Mouse (Mus musculus) splenic B cell, adult 2 months (primary cell): ENCODE measurements around the gene Ctsll3.

ENCODE experiments used
- DNase-seq: peaks from one replicate; pipeline ENCODE4 v3.0.0-alpha.2; 2011; ENCODE audit warnings: low read depth, low spot score
- H3K27me3 ChIP-seq: 2 replicates; pipeline ENCODE4 v1.6.1; 2012; ENCODE audit warnings: mild to moderate bottlenecking, low read length, moderate library complexity, mixed read lengths; ENCODE audit not compliant: control insufficient read depth, poor library complexity, insufficient read depth, severe bottlenecking
- H3K36me3 ChIP-seq: 2 replicates; pipeline ENCODE4 v1.6.1; 2012; ENCODE audit warnings: mild to moderate bottlenecking, low read length, moderate library complexity, mixed read lengths; ENCODE audit not compliant: control insufficient read depth, poor library complexity, insufficient read depth, severe bottlenecking

Gene Ctsll3

DNA sequence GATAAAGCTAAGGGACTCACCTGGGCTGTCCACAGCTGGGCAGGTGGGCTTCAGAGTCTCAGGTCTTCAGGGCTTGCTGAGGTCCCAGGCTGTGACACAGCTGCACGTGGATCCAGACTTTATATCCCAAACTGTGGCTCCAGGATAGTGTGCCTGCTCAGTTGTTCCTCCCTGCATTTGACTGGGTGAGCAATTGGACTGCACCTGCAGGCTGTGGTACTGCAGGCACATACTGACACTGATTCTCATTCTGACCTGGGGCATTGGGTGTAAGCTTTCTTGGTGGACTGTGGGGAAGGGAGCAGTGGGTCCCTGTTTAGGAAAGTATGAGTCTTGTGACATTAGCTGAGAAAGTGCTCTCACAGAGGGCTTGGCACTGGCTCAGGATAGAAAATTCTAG, at the start of gene Ctsll3:
Gene Ctsll3 (minus strand): TSS at position 101 of the 400 bp plus-strand sequence.
- H3K27me3 ChIP-seq = no peaks in the 10 kb centered on the region
- H3K36me3 ChIP-seq = no peaks in the 10 kb centered on the region
- DNase-seq = no peak

DNA sequence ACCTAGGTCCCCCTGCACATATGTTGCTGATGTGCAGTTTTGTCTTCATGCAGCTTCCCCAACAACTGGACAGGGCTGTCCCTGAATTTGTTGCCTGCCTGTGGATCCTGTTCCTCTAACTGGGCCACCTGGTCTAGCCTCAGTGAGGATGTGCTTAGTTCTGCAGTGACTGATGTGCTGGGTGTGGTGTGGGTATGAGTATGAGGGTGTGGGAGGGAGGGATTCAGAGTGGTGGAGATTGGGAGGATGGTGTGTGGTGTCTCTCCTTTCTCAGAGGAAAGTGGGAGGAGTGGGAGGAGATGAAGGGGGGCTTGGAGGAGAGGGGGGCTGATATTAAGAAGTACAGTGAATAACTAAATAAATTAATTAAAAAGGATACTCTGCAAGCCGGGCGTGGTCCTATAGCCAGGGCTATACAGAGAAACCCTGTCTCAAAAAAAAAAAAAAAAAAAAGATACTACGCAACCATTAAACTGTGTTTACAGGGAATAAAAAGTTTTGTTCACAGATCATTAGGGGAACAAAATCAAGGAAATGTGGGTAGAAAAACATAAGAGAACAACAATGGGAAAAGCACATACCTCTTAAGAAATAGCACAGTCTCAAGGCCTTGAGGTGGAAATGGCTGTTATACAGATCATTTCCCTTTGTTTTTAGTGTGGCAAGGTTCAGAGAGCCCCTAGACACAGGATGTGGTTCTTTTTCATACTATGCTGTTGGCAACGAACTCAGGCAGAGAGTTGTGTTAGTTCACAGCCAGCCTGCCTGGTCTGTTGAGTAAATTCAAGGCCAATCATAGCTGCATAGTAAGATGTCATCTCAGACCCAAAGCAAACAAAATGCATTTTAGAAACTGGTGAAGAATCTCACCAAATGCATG, 45.8 kb upstream of the Ctsll3 start:
- DNase-seq = no peak
- no peaks in the 10 kb centered on the region for H3K27me3 ChIP-seq
- H3K36me3 ChIP-seq = no peaks in the 10 kb centered on the region

DNA sequence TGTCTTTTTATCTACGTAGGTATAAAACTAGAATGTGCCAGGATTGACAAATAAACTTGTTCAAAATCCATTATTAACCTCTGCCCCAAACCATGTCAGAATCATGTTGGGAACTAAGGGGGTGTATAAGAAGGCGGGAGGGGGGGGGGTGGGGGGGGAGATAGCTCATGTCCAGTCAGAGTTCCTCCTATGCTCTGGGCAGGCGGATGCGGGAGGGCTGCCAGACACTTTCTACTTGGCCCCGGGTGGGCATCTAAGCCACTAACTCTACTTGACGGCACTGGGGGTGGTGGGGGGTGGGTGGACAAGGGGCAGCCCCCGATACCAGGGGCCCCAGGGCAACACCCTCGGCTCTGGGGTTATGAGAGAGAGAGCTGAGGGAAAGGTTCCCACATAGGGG, 40.5 kb upstream of the Ctsll3 start:
- H3K27me3 ChIP-seq = no peaks in the 10 kb centered on the region
- no peak for DNase-seq
- H3K36me3 ChIP-seq = no peaks in the 10 kb centered on the region

DNA sequence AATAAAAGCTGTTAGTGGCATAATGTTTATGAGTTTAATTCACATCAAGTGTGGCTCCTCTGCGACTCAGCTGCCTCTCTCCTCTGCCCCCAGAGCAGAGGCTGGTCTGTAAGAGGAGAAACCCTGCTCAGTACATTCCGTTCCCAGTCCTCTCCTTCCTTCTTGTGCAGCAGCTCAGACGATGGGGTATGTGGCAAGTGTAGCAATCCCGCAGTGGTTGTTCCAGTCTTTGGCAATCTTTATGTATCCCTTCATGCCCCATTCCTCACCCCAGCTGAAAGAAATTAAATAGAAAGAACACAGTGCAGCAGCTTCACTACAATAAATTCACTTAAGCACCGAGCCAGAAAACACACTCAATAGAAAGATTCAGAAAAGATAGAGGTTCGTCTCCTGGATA, 40.1 kb upstream of the Ctsll3 start:
- Histone ChIP-seq H3K36me3 (no peaks in the 10 kb centered on the region), H3K27me3 (no peaks in the 10 kb centered on the region)
- DNase-seq = no peak

DNA sequence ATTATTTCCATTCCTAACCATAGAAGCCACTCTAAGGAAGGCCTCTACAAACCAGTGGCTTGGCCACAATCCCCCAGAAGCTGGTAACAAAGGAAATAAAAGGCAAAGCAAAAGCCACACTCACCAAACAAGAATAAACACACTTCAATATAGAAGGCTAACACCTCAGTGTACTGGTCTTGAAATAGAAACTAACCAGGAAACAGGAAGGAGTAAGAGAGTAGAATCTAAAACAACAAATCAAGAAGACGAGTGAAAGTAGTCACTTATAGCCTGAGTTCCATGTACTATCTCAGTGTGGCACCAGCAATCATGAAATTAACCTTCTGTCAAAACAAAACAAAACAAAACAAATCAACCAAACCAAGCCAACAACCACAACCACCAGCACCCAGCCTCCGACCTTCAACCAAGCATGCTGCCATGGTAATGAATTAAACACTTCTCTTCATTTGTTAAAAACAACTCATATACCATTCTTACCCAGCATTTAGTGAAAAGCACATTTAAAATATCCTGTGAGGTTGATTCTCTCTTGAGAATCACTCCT, 36.8 kb upstream of the Ctsll3 start:
- Histone ChIP-seq H3K36me3 (no peaks in the 10 kb centered on the region), H3K27me3 (no peaks in the 10 kb centered on the region)
- no peak for DNase-seq

DNA sequence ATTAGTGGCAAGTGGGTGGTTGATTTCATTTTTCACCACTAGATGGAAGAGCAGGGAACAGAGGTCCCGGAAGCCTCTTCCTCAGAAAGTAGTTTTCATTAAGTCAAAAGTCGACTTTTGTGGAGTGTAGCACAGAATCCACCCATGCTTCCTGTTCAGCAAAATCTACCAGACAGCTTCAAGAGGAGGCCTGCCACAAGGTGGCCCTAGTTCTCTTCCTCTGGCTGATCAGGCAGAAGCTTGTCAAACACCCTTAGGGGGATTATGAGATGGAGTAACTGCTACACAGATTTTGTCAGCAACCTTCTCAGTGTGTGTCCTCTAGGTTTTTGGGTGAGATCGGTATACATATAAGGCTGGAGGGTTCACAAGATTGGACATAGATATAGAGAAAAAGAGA, 23.4 kb upstream of the Ctsll3 start:
- H3K27me3 ChIP-seq = no peaks in the 10 kb centered on the region
- no peak for DNase-seq
- no peaks in the 10 kb centered on the region for H3K36me3 ChIP-seq

DNA sequence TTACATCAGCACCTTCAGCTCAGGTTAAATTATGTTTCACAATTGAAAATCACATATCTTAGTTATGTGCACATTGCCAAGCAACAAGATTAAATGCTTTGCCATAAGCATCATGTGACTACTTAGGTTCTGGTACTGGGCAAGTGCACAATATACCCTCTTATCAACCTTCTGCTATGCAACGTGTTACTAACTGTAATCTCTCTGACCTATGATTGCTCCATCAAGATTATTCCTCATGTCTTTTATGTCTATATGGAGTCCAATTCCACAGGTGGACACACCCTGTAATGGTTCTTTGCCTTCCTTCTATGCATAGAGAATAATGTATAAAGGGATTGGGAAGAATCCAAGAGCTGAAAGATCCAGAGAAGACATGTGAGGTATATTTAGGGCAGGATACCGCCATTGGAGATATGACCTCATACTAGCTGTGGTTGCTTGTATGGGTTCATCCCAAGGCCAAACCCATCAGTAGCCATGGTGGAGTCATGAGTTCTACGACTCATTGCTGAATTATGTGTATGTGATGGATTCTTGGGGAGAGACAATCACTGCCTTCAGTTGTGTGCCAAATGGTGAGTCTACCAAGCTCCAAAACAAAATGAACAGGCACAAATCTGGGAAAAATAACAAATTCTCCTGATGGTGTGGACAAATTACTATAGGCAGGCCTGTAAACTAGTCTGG, 18.0 kb upstream of the Ctsll3 start:
- Histone ChIP-seq H3K36me3 (no peaks in the 10 kb centered on the region), H3K27me3 (no peaks in the 10 kb centered on the region)

DNA sequence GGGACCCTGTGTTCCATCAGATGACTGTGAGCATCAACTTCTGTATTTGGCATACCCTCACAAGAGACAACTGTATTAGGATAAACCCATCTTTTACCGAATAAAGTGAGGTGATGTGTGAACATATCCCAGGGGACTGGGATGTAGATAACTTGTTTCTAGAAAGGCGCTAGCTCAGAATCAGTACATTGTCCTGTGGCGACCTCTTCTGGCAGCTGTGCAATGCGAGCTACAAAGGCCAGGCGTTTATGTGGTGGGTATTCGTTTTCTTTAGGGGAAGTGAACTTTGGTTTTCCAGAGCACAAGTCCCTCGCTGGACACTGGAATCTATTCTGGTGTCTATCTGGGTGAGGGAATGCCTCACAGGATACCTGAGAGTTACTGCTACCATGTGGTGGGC, 16.8 kb upstream of the Ctsll3 start:
- no peak for DNase-seq
- no peaks in the 10 kb centered on the region for H3K36me3 ChIP-seq
- H3K27me3 ChIP-seq = no peaks in the 10 kb centered on the region

More for the DNA sequence above, 18.0 kb upstream of the Ctsll3 start:
- DNase-seq = no peak

DNA sequence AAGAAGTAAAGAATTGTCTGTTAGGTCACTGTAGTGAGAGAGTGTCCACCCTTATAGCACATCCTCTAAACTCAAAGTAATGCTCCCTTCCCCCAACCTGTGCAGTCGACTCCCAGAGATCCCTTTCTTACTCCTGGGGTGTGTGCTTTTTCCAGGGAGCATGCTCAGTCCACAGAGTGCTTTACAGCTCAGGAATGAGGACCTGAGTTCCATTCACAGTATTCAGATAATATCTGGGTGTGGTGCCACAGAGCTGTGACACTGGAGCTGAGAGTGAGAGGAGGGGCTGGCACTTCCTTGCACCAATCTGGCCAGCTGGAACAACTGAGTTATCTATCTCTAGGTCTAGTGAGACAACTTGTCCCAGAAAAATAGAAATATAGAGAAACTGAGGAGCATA, 11.1 kb upstream of the Ctsll3 start:
- no peaks in the 10 kb centered on the region for H3K27me3 ChIP-seq
- H3K36me3 ChIP-seq = no peaks in the 10 kb centered on the region
- DNase-seq = no peak

DNA sequence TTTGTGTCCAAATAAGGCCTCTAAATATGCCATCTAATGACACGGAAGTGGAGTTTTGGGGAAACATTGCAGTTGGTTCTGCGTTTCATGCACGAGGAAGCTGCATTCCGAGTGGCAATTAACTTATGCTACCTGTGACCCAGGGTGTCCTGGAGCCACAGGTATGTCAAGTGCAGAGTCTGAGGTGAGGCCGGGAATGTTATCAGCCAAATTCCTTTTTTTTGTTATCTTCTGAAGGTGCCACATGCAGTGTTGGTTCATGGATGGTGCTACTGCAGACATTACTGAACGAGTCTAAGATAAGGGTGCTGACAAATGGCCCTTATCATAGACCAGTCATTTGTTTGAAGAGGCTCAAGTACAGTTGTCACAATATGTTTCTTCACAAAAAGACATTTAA, 10.1 kb upstream of the Ctsll3 start:
- no peak for DNase-seq
- no peaks in the 10 kb centered on the region for H3K27me3 ChIP-seq
- no peaks in the 10 kb centered on the region for H3K36me3 ChIP-seq

DNA sequence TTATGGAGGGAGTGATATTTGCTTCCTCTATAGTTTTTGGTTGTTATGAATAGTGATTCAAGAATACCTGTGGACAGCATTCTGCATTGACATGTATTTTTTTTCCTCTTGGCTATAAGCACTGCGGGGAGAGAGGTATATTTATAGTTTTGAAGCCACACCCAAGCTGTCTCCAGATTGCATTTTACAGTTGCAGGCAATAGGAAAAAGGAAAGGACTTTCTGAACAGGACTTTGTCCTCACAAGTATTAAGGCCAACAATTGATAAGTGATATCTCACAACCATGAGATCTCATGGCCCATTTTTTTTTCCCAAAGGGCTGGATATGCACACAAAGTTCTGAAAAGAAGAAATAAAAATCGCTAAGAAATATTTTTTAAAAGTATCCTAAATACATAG, 7.0 kb upstream of the Ctsll3 start:
- no peaks in the 10 kb centered on the region for H3K36me3 ChIP-seq
- H3K27me3 ChIP-seq = no peaks in the 10 kb centered on the region
- DNase-seq = no peak

DNA sequence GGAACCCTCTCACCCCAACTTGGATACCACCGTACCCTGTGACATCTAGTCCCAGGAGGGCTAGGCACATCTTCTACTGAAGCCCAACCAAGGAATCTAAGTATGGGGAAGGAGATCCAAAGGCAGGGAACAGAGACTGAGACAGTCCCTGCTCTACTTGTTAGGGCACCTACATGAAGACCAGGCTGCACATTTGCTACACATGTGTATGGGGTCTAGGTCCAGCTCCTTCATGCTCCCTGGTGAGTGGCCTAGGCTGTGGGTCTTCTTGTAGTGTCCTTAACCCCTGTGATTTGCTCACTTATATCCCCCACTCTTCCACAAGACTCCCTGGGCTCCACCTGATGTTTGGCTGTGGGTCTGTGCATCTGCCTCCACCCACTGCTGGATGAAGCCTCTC, 13.2 kb downstream of the Ctsll3 start:
- H3K36me3 ChIP-seq = no peaks in the 10 kb centered on the region
- DNase-seq = no peak
- no peaks in the 10 kb centered on the region for H3K27me3 ChIP-seq

DNA sequence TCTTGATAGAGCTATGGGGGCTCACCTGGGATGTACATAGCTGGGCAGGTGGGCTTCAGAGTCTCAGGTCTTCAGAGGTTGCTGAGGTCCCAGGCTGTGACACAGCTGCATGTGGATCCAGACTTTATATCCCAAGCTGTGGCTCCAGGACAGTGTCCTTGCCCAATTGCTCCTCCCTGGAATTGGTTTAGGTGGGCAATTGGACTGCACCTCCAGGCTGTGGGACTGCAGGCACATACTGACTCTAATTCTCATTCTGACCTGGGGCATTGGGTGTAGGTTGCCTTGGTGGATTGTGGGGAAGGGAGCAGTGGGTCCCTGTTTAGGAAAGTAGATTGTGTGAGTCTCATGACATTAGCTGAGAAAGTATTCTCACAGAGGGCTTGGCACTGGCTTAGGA, 16.4 kb downstream of the Ctsll3 start, which contains the start of gene BC051665:
Gene BC051665 (minus strand): TSS at position 101 of the 400 bp plus-strand sequence.
- DNase-seq = no peak
- Histone ChIP-seq H3K36me3 (no peaks in the 10 kb centered on the region), H3K27me3 (no peaks in the 10 kb centered on the region)

DNA sequence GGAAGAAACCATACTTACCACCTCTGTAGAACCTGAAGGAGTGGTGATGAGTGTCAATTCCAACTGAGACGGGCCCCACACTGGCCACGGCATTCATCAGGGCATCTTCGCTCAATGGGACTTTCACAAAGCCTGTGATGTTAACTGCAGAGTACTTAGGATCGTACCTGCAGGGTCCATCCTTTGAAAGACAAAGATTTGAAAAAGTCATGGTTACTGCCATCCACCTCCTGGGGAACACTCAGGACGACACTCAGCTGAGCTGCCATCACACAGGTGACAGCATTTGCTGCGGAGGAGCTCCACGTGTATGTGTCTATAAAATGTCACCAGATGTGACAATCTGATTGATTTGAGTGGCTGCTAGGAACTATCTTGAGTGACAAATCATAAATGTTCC, 19.3 kb downstream of the Ctsll3 start:
- no peaks in the 10 kb centered on the region for H3K36me3 ChIP-seq
- DNase-seq = no peak
- no peaks in the 10 kb centered on the region for H3K27me3 ChIP-seq

DNA sequence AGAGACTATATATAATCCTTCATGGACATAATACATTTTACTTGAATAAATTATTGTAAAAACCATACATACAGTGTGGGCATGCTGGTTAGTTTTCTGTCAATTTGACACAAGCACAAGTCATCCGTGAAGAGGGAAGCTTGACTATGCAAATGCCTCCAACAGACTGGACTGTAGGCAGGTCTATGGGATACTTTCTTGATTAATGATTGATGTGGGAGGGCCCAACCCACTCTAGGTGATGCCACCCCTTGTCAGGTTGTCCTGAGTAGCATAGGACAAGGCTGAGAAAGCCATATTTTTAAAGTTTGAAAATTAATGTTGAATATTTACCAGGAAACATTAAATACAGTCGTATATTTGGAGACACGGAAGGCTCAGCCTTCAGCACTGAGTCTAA, 22.1 kb downstream of the Ctsll3 start:
- DNase-seq = no peak
- H3K36me3 ChIP-seq = no peaks in the 10 kb centered on the region

More for the DNA sequence above, 22.1 kb downstream of the Ctsll3 start:
- no peaks in the 10 kb centered on the region for H3K27me3 ChIP-seq
